8 mouse cellular contexts compared by ENCODE assay signal in genomic region chr11:11113576-11114233, GRCm38 (mm10). TPM values are rescaled to one million over a fixed set of nuclear protein-coding genes. Genes with fewer than 3 reads are reported as not detected.
A peak's percentile ranks its signal among the peaks of the same experiment; 100 is the strongest.
DNase-seq lines count a peak whose midpoint lies in the region; ATAC-seq and TF ChIP-seq lines count a peak whose summit lies in the region.
"Had no signal": no experiment of that assay in that cellular context is flagged by ENCODE, and none has a peak within 500 bp of the region (broad histone marks: within the 10 kb centered on the region; RNA-seq: fewer than 3 reads in every experiment).

Gene Vwc2 (plus strand): TSS chr11:11114223.

- H3K36me3 ChIP-seq in liver, postnatal 0 days (replicated peaks; ENCODE audit: insufficient read depth, low read length): no peaks in the 10 kb centered on the region
- H3K36me3 ChIP-seq in intestine, embryonic 16.5 days (ENCODE audit: control insufficient read depth, insufficient read depth, low read length): no peaks in the 10 kb centered on the region
- no peaks in the 10 kb centered on the region for H3K36me3 ChIP-seq in midbrain, embryonic 12.5 days

- TF ChIP-seq EP300 in liver, postnatal 0 days (IDR thresholded peaks at IDR 0.05; ENCODE audit: low read depth): no peak

- no peak within 1 kb of the TSS for H3K4me3 ChIP-seq in liver, postnatal 0 days (ENCODE audit: low read depth, low read length)
- H3K4me3 ChIP-seq in embryonic fibroblast, embryonic 13.5 days (ENCODE audit: insufficient read depth, low read length): 0 out of 2 replicates have a peak within 1 kb of the TSS, but pooled peaks have one; percentile 9
- peak within 1 kb of the TSS; percentile 43 for H3K4me3 ChIP-seq in intestine, embryonic 16.5 days (ENCODE audit: low read length)
- peak within 1 kb of the TSS; percentile 48 for H3K4me3 ChIP-seq in midbrain, embryonic 12.5 days
- H3K4me3 ChIP-seq: megakaryocyte, embryonic 14.5 days had no signal

- H3K27ac ChIP-seq in liver, postnatal 0 days (ENCODE audit: low read depth): no peak within 1 kb of the TSS
- H3K27ac ChIP-seq in embryonic fibroblast, embryonic 13.5 days (ENCODE audit: insufficient read depth, low read length): no peak within 1 kb of the TSS
- no peak within 1 kb of the TSS for H3K27ac ChIP-seq in intestine, embryonic 16.5 days (ENCODE audit: low read length)
- H3K27ac ChIP-seq in midbrain, embryonic 12.5 days (replicated peaks): no peak within 1 kb of the TSS

- TF ChIP-seq POLR2A in embryonic fibroblast, embryonic 13.5 days (IDR thresholded peaks at IDR 0.05; ENCODE audit: low read depth, low read length): no peak

- no peaks in the 10 kb centered on the region for H3K9me3 ChIP-seq in liver, postnatal 0 days (ENCODE audit: low read length)
- H3K9me3 ChIP-seq in intestine, embryonic 16.5 days (ENCODE audit: control insufficient read depth, low read length): no peaks in the 10 kb centered on the region
- no peaks in the 10 kb centered on the region for H3K9me3 ChIP-seq in midbrain, embryonic 12.5 days

- no peak within 1 kb of the TSS for H3K9ac ChIP-seq in liver, postnatal 0 days (replicated peaks)
- no peak within 1 kb of the TSS for H3K9ac ChIP-seq in intestine, embryonic 16.5 days (ENCODE audit: low read depth, low read length)
- H3K9ac ChIP-seq in midbrain, embryonic 12.5 days (replicated peaks): peak within 1 kb of the TSS; percentile 39

- H3K4me2 ChIP-seq in liver, postnatal 0 days (ENCODE audit: low read depth, low read length): no peak within 1 kb of the TSS
- H3K4me2 ChIP-seq in intestine, embryonic 16.5 days (ENCODE audit: low read depth, low read length): peak within 1 kb of the TSS; percentile 78
- peak within 1 kb of the TSS; percentile 71 for H3K4me2 ChIP-seq in midbrain, embryonic 12.5 days (replicated peaks)

- H3K27me3 ChIP-seq in liver, postnatal 0 days (ENCODE audit: insufficient read depth, low read length): peaks cover 40% of the 10 kb centered on the region
- H3K27me3 ChIP-seq in intestine, embryonic 16.5 days (replicated peaks; ENCODE audit: control insufficient read depth, insufficient read depth, low read length): peaks cover 47% of the 10 kb centered on the region
- peaks cover 56% of the 10 kb centered on the region for H3K27me3 ChIP-seq in midbrain, embryonic 12.5 days

- no peaks in the 10 kb centered on the region for H3K4me1 ChIP-seq in liver, postnatal 0 days (ENCODE audit: insufficient read depth)
- no peaks in the 10 kb centered on the region for H3K4me1 ChIP-seq in embryonic fibroblast, embryonic 13.5 days (ENCODE audit: control insufficient read depth, insufficient read depth, low read length)
- peaks cover 16% of the 10 kb centered on the region for H3K4me1 ChIP-seq in intestine, embryonic 16.5 days (ENCODE audit: control insufficient read depth, insufficient read depth, low read length)
- H3K4me1 ChIP-seq in midbrain, embryonic 12.5 days: peaks cover 24% of the 10 kb centered on the region
- H3K4me1 ChIP-seq: megakaryocyte, embryonic 14.5 days had no signal

- no peak for ATAC-seq in liver, postnatal 0 days
- ATAC-seq in intestine, embryonic 16.5 days: peak; percentile 53; the same call in 1 of the 2 replicates
- peak; percentile 70 for ATAC-seq in midbrain, embryonic 12.5 days (ENCODE audit: low FRiP score, low read depth)
- no peak for ATAC-seq in megakaryocyte, adult 5-6 weeks (ENCODE audit: poor library complexity, severe bottlenecking)

- WGBS in liver, postnatal 0 days (ENCODE audit: insufficient replicate concordance): 2% methylated on average over 15 of the region's 28 CpGs
- 2% methylated on average over 28 of the region's 28 CpGs for WGBS in intestine, embryonic 16.5 days
- WGBS in midbrain, embryonic 12.5 days: under 1% methylated on average over 28 of the region's 28 CpGs

- TF ChIP-seq CTCF in liver, postnatal 0 days (IDR thresholded peaks at IDR 0.05; ENCODE audit: low read depth): no peak
- TF ChIP-seq CTCF in embryonic fibroblast, embryonic 13.5 days (IDR thresholded peaks at IDR 0.05; ENCODE audit: borderline replicate concordance, insufficient read depth, low read length): no peak

- peak; percentile 3 for DNase-seq in liver
- no peak for DNase-seq in liver, postnatal 0 days
- no peak for DNase-seq in thymus, adult 18-20 months

RNA-seq across cellular contexts. Expression of gene Vwc2, which starts in this region (rescaled TPM):
- 0.11 TPM in 1 of 2 replicates, not detected in the other for polyA plus RNA-seq in liver, postnatal 0 days (2015; fragmentation: Nextera tagmentation; extraction: Ambion mirVana)
- not detected in 2 replicates for polyA plus RNA-seq in embryonic fibroblast, embryonic 13.5 days (2011; ENCODE audit: insufficient read length, low read depth, missing spikeins)
- 0.22 TPM in 2 replicates for polyA plus RNA-seq in intestine, embryonic 16.5 days (2015; fragmentation: Nextera tagmentation; extraction: Ambion mirVana)
- 2.4 and 4.2 TPM in 2 replicates for polyA plus RNA-seq in midbrain, embryonic 12.5 days (2016; fragmentation: Nextera tagmentation; extraction: Ambion mirVana)
- total RNA-seq in megakaryocyte, adult 5-6 weeks (2015): not detected in 2 replicates
- not detected in 2 replicates for total RNA-seq in megakaryocyte, adult 5-6 weeks (2017)

Comparison
In these comparisons a context has a peak if more than half of its experiments do, and no peak if none do; other contexts are left out.
1. Peak in ATAC-seq, H3K4me3 ChIP-seq and H3K4me2 ChIP-seq in intestine, embryonic 16.5 days; RNA of the gene not detected or under 1 TPM.